Mouse (Mus musculus): ENCODE results near the gene Stard9.

Stard9 gene

DNA sequence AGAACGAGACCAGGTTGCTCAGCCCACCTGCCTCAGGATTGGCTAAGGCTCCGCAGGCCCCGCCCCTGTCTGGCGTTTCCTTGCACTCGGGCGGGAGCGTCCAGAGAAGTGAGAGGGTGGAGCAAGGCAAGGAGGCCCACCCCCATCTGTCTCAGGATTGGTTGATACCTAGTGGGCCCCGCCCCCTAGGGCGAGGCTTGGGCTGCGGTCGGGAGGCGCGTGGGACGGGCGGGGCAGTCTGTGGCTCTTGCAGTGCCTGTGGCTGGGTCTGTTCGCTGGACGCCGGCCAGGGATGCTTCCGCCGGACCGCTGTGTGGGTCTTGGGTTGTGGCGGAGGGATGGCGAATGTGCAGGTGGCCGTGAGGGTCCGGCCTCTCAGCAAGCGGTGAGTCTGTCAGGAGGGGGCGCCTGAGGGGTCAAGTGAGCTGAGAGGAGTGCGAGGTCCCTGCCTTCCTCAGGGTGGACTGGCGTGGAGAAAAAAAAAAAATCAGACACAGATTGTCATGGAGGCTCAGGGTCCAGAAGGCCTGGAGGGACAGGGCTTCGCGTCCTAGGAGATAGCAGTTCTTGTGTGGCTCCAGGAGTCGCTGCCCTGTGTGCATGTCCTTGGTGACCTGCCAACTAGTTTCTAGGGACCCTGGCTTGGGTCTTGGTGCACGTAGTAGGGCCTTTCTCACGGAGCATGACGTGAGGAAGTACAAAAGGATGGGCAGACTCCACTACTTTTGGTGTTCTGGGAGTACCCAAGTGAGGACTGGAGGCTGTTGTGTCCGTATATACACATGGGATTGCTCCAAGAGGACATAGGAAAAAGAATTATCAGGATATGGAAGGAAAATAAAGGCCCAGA lies at the start of gene Stard9:
Gene Stard9 (plus strand): TSS at position 236 of the 850 bp plus-strand sequence.
- peak; percentile 98 for DNase-seq (ENCODE audit: low spot score)

DNA sequence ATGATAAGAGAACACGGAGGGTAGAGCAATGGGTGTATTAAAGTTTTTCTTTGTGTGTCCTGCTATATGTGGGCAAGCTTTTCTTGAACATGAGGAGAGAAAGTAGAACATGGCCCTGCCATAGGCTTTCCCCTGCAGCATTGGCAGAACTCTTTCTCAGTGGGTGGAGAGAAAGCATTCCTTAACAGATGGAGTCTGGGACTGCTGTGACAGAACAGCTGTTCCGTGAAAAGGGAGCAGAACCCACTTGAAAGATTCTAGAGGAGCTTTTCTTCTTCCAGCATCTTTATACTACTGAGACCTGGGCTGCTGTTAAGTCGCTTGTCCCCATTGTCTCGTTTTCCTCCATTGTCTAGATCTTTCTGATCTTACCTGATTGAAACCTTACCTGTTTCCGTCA lies 39.2 kb upstream of the Stard9 start:
- DNase-seq (ENCODE audit: low spot score): no peak

DNA sequence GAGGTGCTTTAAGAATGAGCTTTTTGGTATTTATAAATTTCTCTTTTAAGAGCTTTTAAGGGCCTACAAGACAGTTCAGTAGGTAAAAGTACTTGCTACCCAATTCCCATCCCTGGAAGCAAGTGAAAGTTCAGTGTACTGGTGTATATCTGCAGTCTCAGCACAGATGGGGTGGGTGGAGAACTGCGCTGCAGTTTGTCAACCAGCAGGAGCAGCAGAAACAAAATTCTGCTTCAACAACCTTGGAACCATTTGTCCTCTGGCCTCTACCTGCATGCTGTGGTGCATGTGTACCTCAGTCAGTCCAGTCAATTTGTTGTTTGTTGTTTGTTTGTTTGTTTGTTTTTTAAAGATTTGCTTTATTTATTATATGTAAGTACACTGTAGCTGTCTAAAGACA lies 36.7 kb upstream of the Stard9 start:
- no peak for DNase-seq (ENCODE audit: low spot score)

DNA sequence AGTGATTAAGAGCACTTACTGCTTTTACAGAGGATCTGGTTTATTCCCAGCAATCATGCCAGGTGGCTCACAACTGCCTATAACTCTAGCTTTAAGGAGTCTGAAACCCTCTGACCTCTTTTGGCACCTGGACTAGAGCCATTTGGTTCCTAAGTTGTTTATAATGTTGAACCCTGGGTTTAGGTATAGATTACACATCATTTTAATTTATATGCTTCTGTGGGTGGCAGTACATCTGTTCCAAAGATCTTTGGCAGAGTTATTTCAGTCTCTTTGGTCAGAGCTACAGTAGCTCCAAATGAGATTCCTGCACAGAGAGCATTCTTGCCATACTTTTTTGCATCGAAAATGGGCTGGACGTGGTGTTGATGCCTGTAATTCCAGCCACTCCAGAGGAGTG lies 31.2 kb upstream of the Stard9 start:
- no peak for DNase-seq (ENCODE audit: low spot score)

DNA sequence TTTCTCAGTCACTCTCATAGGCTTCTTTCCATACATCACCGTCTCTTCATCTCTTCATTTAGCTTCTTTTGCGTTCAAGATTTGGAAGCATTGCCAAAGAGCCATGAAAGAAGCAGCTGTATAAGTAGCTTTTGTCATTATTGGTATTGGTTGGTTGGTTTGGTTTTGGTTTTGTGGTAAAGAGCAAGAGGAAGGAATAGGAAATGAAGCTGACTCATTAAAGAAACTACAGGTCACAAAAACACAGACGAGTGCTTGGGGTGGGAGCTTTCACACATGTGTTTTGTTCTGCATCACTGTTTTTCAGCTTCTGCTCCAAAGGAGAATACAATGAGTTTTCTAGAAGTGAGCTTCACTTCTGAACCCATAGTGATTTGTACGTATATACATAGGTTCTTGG lies 29.4 kb upstream of the Stard9 start:
- no peak for DNase-seq (ENCODE audit: low spot score)

DNA sequence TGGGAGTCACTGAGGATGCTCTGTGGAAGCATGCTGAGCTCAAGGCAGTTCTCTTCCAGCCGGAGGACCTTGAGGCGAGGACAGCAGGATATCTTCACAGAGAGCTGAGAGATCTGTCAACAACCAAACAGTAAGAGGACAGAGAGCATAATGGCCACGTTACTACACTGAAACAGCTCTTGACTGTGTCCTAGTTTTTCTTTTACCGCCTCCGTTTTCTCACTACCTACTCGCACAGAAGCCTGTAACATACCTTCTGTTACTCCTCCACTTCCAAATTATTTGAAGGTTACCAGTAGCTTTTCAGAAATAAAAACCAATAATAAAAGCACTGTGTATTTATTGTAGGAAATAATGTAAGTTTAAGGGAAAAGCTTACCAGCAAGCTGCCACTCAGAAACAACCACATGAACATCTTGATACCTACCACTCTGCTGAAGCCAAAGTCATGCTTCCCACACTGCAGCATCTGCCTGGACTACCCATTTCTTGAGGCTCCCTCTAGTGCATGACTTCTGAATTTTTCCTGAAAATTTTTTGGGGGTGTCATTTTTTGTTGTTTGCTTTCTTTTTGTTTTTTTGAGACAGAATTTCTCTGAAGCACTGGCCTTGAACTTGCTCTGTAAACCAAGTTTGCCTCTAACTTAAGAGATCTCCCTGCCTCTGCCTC lies 22.8 kb upstream of the Stard9 start:
- peak; percentile 6 for DNase-seq (ENCODE audit: low spot score)

DNA sequence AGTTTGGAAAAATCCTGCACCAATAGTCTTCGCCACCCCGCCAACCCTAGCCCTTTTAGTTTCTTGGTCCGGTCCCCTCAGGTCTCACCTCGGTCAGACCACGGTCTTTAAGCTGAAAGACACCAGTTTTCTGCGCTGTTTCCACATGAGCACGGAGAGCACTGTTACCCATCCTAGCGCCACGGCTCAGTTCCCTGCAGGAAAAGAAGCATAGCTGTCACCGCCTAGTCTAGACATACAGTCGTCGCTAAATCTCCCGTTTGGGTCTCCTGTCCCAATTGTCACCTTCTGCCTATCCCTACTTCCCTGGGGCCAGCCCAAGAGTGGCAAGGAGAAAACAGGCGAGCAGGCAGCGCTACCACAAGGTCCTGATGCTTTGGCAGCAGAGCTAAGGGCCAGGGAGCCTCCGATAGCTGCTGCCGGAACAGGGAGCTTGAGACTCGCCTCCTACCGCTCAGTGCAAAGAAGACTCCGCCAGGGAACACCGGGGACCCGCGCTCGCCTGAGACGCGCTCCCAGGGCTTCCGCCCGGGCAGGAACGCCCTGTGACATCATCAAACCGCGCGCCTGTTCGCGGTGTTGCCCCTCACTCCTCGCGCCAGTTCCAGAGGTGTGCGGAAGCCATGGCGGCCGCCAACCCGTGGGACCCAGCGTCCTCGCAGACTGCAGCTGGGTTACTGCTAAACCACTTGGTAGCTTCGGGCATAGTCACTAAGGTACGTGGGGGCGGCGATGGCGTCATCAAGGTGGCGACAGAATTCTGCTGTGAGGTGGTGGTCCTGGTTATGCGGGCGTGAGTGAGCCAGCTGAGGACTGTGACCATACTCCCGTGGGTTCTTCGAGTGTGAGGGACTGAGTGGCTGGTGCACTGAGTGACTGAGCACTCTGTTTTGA lies 19.8 kb upstream of the Stard9 start, which contains the start of the genes Haus2 and Lrrc57:
Gene Haus2 (plus strand): TSS at position 554 of the 894 bp plus-strand sequence.
Gene Lrrc57 (minus strand): TSS at position 691 of the 894 bp plus-strand sequence.
- peak; percentile 95 for DNase-seq (ENCODE audit: low spot score)

DNA sequence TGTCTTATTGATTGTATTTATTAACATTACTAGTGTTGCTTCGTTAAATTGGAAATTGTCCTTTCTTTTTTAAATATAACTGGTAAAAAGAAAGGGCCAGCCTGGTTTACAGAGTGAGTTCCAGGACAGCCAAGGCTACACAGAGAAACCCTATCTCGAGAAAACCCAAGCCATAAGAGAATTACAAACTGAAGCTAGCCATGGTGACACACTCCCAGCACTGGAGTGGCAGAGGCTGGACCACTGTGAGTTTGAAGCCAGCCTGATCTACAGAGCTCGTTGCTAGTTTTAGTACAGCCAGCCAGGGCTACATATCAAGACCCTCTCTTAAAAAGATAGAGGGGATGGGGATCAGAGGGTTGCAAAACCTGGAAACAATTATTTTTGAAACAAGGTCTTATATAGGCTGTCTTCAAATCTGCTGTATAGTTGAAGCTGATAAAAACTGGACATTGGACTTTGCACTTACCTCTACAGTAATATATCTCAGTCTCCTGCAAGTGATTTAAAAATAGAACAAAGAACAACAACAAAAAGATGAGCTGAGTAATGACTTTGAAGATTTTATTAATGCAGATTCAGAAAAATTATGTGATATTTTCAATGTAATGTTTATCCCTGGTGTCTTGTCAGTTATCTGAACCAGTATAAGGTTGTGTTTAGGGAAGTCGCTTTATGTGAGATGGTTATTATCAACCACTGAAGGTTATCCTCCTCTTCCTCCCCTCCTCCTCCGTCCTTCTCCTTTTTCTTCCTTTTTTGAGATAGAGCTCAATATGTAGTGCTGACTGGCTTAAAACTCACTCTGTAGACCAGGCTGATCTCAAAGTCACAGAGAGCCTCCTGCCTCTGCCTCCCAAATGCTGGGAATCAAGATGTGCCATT lies 12.4 kb upstream of the Stard9 start:
- no peak for DNase-seq (ENCODE audit: low spot score)

DNA sequence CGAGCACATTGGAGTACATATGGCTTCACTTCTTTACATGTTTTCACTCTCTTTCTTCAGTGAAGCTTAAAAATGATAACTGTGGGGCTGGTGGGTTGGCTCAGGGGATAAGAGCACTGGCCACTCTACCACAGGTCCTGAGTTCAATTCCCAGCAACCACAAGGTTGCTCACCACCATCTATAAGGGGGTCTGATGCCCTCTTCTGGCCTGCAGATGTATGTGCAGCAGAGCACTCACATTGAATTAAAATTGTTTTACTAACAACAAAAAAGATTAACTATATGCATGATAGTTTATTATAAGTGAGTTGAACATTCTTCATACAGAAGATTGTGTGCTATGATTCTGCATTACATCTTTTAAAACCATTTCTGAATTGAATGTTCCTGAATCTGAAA lies 9.4 kb upstream of the Stard9 start:
- no peak for DNase-seq (ENCODE audit: low spot score)

DNA sequence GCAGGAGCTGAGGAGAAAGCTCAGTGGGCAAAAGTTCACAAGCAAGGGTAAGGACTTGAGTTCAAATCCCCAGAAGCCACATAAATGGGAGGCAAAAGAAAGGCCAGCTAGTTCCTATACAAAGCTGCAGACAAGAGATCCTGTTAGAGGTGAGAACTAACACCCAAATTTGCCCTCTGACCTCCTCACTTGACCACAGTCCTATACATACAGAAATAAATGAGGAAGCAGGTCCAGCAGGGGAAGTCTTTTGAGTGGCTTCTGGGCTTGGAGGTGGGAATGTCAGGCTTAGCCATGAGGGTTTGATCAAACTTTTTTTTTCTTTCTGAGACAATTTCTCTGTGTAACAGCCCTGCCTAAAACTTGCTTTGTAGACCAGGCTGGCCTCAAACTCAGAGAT lies 6.0 kb upstream of the Stard9 start:
- DNase-seq (ENCODE audit: low spot score): no peak

DNA sequence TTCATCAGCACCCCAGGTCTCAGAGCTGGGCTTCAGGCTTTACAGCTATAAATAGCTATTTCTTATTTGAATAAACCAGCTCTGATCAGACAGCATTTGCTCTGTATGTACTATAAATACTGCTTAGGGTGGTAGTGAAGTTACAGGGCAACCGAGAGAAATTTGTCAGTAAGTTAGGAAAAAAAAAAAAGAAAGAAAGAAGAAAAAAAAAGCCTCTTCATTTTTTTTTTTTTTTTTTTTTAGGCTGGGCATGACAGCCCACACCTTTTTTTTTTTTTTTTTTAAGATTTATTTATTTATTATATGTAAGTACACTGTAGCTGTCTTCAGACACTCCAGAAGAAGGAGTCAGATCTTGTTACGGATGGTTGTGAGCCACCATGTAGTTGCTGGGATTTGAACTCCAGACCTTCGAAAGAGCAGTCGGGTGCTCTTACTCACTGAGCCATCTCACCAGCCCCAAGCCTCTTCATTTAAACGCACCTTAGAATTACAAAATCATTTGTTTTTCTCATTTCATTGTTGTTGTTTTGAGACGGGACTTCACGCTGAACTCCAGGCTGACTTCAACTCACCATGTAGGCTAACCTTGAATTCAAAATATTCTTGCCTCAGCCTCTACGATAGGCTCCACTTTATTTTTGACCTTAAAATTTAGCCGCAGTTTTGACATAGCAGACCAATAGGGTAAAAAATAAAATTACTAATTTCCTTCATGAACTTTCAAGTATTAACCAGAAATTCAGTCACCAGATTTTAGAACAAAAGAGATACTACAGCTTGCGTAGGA lies 650 bp upstream of the Stard9 start:
- DNase-seq (ENCODE audit: low spot score): no peak

DNA sequence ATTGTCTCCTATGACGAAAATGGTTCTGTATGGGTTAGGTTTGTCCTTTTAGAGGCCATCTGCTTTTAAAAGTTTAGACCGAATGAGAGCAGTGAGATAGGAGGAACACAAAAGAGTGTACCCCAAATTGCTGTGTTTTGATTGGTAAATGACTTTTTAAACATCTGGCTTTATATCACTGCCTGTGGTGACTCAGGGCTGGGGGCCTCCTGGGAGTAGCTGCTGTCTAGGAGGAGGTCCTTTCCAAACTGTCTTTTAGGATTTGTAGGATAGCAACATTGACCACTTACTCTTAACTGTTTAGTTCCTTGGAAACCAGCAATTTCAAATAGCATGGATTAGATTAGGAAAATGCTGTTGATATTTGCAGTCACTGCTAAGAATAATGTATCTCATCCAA lies 1.3 kb downstream of the Stard9 start:
- no peak for DNase-seq (ENCODE audit: low spot score)

DNA sequence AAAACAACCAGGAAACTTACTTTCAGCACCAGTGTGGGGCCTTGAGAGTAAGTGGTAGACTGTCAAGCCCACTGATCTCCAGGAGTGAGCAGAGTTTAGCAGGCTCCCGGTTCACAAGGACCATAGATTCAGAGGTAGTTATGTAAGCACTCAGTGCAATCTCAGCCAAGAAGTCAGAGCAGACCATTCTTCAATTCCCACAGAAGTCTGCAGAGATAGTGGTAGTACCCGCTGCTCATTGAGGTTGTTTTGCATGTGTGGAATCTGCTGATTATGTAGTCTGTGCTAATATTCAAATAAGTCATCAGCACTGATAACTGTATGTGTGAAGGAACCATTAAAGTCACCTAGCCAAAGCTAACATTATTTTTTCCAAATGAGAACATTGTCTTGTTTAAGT lies 1.7 kb downstream of the Stard9 start:
- no peak for DNase-seq (ENCODE audit: low spot score)

DNA sequence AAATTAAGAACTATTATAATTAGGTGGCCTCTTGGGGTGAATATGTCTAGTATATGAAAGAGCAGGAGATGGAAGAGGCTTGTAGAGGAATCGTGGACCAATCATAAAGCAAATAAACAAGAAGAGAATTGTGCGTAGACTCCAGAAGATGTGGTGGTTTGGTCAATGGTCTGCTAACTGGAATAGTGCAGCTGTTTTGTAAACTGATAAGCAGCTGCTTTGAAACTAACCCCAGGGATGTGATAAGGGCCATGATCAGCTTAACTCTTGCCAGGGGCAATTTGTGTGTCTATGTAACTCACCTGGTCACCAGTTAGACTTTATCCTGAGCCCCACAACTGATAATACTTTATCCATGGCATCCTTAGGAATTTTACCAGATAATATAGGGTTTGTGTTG lies 2.6 kb downstream of the Stard9 start:
- no peak for DNase-seq (ENCODE audit: low spot score)

DNA sequence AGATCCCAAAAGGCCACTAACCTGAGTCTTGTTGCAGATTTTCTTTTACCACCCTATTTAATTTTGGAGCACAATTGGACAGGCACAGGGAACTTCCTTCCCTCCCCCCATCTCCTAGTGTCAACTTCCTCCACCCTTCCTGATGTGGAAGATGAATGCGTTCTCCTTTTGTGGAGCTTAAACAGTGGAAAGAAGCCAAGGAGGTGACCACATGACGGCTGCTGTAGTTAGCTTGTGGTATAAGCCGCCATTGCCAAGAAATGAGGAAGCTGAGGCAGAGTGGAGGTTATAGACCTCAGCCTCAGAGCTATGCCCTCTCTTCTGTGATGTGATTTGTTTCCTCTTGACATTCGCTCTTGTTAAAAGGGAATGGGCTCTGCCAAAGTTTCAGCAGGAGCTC lies 3.0 kb downstream of the Stard9 start:
- no peak for DNase-seq (ENCODE audit: low spot score)

DNA sequence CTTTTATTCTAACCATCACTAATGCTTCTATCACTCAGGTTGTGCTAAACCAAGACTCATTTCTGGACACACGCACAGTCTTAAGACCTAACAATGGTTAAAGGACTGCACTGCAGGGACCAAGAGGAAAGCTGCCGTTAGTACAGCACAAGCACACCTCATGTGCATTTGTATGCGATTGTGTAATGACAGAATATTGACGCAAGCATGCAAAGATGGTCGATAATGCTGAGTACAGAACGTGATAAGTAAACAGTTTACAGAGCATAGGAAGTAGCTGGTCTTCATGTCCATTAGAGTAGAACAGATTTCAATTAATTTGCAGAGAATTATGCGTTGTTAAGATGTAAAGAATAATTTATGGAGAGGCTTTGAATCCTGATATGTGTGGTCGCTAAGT lies 11.9 kb downstream of the Stard9 start:
- no peak for DNase-seq (ENCODE audit: low spot score)

DNA sequence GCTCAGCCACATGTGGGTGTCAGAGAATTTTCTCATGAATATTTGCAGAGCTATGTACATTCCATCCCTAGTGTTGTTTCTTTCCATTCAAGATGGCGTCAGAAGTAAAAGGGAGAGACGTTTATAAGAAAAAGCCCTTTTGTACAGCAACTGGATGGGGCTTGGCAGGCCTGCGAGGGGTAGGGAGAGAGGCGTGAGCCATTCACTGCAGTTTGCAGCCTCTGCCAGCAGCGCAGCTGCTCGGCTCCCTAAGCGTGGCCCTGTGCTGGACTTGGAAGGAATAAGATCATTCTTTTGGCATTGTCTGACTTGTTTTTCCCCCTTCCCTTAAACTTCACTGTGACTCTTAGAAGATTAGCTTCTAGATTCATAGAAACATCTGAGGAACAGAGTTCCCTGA lies 14.9 kb downstream of the Stard9 start:
- no peak for DNase-seq (ENCODE audit: low spot score)

DNA sequence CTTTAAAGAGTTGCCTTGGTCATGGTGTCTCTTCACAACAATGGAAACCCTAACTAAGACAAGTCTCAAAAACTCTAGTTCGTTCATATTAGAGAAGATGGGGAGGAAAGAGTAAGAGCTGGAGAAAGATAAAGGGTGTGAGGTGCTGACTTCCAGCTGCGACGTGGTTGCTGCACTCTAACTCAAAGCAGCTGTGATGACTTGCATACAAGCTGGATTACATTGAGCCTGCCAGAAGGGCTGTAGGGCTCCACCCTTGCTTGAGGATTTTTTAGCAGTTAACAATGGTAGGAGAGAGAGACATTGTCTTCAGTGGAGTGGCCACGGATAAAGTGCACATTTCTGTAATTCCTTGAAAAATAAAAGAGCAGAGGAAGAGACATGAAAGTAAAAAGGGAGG lies 17.9 kb downstream of the Stard9 start:
- no peak for DNase-seq (ENCODE audit: low spot score)

DNA sequence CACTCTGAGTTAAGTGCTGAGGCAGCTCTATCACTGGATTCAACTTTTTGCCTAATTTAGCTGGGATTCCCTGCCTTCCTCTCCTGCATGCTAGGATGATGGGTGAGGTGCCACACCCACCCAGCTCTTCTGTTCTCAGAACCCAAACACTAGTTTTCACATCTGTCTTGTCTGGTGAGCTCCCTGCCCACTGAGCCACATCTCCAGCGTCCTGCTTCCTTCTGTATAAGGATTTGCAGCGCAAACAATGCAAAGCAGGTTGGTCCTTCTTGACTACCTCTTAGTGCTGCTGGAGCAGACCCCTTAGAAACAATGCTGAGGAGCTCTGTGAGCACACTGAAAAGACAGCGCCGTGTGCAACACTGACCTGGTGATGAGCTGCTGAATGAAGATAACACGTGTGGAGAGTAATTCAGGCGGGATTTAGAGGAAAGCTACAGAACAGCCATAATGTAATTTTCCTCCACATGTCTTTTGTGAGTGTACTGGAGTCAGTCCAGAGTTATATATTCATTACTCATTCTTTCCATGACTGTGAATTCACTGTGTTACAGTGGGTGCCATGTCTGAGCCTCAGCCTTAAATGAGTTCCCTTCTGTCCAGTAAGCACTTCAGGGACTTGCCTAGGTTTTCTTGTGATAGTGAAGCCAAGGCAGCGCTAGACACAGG lies 23.5 kb downstream of the Stard9 start:
- DNase-seq (ENCODE audit: low spot score): no peak

DNA sequence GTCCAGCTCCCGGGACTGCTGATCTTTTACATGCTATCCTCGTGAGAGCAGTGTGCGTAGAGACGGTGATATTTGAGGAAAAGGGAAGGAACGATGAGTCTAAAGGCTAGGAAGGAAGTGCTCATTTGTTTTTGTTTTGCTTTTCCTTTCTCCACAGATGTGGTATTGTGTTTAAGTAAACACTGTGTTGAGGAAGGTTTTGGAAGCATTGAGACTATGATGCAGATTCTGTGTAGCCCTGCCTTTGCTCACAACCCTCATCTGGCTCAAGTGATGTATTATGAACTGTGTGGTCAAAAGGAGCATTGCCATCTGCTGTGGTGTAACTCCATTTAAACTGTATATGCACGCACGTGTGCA lies 24.0 kb downstream of the Stard9 start:
- DNase-seq (ENCODE audit: low spot score): no peak

Data from T-cell, adult 2 months (primary cell).